Mouse (Mus musculus) bone marrow, adult 2 months (tissue): ENCODE results near the gene Tmem53. TPM values are rescaled to one million over a fixed set of nuclear protein-coding genes. Genes with fewer than 3 reads are reported as not detected.

ENCODE experiments used
- H3K27ac ChIP-seq: fragments of 200-500 bp; 2 replicates; pipeline ENCODE4 v1.5.1; 2012; ENCODE audit warnings: low read depth, mild to moderate bottlenecking, control low read depth, inconsistent platforms, low read length; ENCODE audit not compliant: control insufficient read depth, poor library complexity, insufficient read depth
- H3K4me1 ChIP-seq: fragments of 200-500 bp; 2 replicates; pipeline ENCODE4 v1.6.1; 2011; ENCODE audit warnings: low read length; ENCODE audit not compliant: control insufficient read depth, insufficient read depth
- H3K4me3 ChIP-seq: fragments of 200-500 bp; replicated peaks from 2 replicates; pipeline ENCODE3; 2011; ENCODE audit warnings: mild to moderate bottlenecking, low read depth, low read length, control low read depth; ENCODE audit not compliant: control insufficient read depth
- CTCF ChIP-seq: fragments of 200-500 bp; IDR thresholded peaks from 2 replicates; pipeline ENCODE4 v1.5.1; 2011; ENCODE audit warnings: low read length, control low read depth; ENCODE audit not compliant: control insufficient read depth, insufficient read depth
- POLR2A ChIP-seq: fragments of 200-500 bp; IDR thresholded peaks from 2 replicates; pipeline ENCODE4 v1.6.1; 2011; ENCODE audit warnings: low read depth, mild to moderate bottlenecking, control low read depth, low read length, borderline replicate concordance; ENCODE audit not compliant: control insufficient read depth
- WGBS: fragments of 180-500 bp; shearing (Covaris S2); methylation state at CpG from one replicate; pipeline ENCODE4 v1.1.7; 2018; 5-methylcytosine and 5-hydroxymethylcytosine counted together
- polyA plus RNA-seq: library from polyadenylated mRNA; stranded (reverse); fragments of >200 nt; gene quantifications from 2 replicates; pipeline ENCODE4 v1.2.4, GENCODE M21; 2011; ENCODE audit warnings: low replicate concordance; ENCODE audit not compliant: missing spikeins, insufficient read depth, insufficient read length

Tmem53 gene
- polyA plus RNA-seq, 1 experiment = 1.7 TPM

- TF ChIP-seq CTCF (no peak), POLR2A (no peak)
- WGBS = 80% methylated on average over 5 of the region's 5 CpGs
- Histone ChIP-seq H3K4me3 (no peak overlapping the region), H3K27ac (0 out of 2 replicates have a peak overlapping the region, but pooled peaks have one; percentile 22), H3K4me1 (no peaks in the 10 kb centered on the region)
Observed at GRCm38 (mm10) chr4:117311891-117312290, 60.1 kb downstream of the Tmem53 start.

GRCm38 (mm10) chr4:117312416-117313084 lies 60.8 kb downstream of the Tmem53 start:
- 72% methylated on average over 26 of the region's 26 CpGs for WGBS
- Histone ChIP-seq H3K4me3 (no peak overlapping the region), H3K4me1 (no peaks in the 10 kb centered on the region), H3K27ac (peak overlapping the region; percentile 62)
- no peak for TF ChIP-seq POLR2A
- TF ChIP-seq CTCF = no peak

GRCm38 (mm10) chr4:117313085-117313424 lies 61.3 kb downstream of the Tmem53 start:
- peak overlapping the region; percentile 62 for H3K27ac ChIP-seq
- WGBS = 80% methylated on average over 4 of the region's 4 CpGs
- no peak overlapping the region for H3K4me3 ChIP-seq
- H3K4me1 ChIP-seq = no peaks in the 10 kb centered on the region
- no peak for TF ChIP-seq CTCF
- no peak for TF ChIP-seq POLR2A

- no peak for TF ChIP-seq CTCF
- no peak for TF ChIP-seq POLR2A
- WGBS = 83% methylated on average over 16 of the region's 16 CpGs
- no peak overlapping the region for H3K4me3 ChIP-seq
Observed at GRCm38 (mm10) chr4:117314849-117315500, 63.2 kb downstream of the Tmem53 start.

GRCm38 (mm10) chr4:117316800-117317199 lies 65.0 kb downstream of the Tmem53 start:
- Histone ChIP-seq H3K4me3 (no peak overlapping the region), H3K4me1 (no peaks in the 10 kb centered on the region; the same call in 1 of the 2 replicates), H3K27ac (no peak overlapping the region)
- WGBS = 76% methylated on average over 6 of the region's 6 CpGs
- TF ChIP-seq POLR2A (no peak), CTCF (no peak)

More at GRCm38 (mm10) chr4:117314849-117315500, 63.2 kb downstream of the Tmem53 start:
- no peaks in the 10 kb centered on the region; the same call in 1 of the 2 replicates for H3K4me1 ChIP-seq
- H3K27ac ChIP-seq = no peak overlapping the region

- Histone ChIP-seq H3K4me1 (no peaks in the 10 kb centered on the region; the same call in 1 of the 2 replicates), H3K4me3 (no peak overlapping the region), H3K27ac (no peak overlapping the region)
- whole genome bisulfite sequencing = 78% methylated on average over 18 of the region's 18 CpGs
- TF ChIP-seq CTCF (no peak), POLR2A (no peak)
Observed at GRCm38 (mm10) chr4:117317701-117318190, 66.0 kb downstream of the Tmem53 start.

Other genes with a start within 250 kb of the Tmem53 start
- gene Eif2b3, start 232.5 kb upstream of the Tmem53 start, polyA plus RNA-seq = 13.1 and 23.4 TPM in 2 replicates
- gene Ptch2, start 155.9 kb upstream of the Tmem53 start, polyA plus RNA-seq = 1.5 and 2.8 TPM in 2 replicates
- 2.9 and 7.0 TPM in 2 replicates for gene Btbd19, start 126.2 kb upstream of the Tmem53 start, polyA plus RNA-seq
- gene Tctex1d4, start 125.2 kb upstream of the Tmem53 start, polyA plus RNA-seq = not detected in 2 replicates
- 3.1 and 7.8 TPM in 2 replicates for gene Plk3, start 118.0 kb upstream of the Tmem53 start, polyA plus RNA-seq
- gene Rps8, start 95.7 kb upstream of the Tmem53 start, polyA plus RNA-seq = 2,334 and 3,425 TPM in 2 replicates
- 18.5 and 33.6 TPM in 2 replicates for gene Kif2c, start 69.3 kb upstream of the Tmem53 start, polyA plus RNA-seq
- gene Armh1, start 174 bp downstream of the Tmem53 start, polyA plus RNA-seq = not detected in 2 replicates
- 44.5 and 49.6 TPM in 2 replicates for gene Rnf220, start 245.1 kb downstream of the Tmem53 start, polyA plus RNA-seq